Mouse (Mus musculus) mesoderm, embryonic 11.5 days (tissue): ENCODE results near the gene Naalad2.
"Not testable (repeated sequence)": the region's sequence is repeated elsewhere in the genome, so short reads cannot be mapped to it uniquely, and the experiment has no call there.

Source experiments
- DNase-seq: peaks from one replicate; pipeline ENCODE4 v3.0.0-alpha.2; 2012; ENCODE audit warnings: low read depth, low spot score

The Naalad2 gene

GRCm38 (mm10) chr9:18402895-18403294 lies at the start of gene Naalad2:
Gene Naalad2 (minus strand): TSS chr9:18402995.
- DNase-seq, result not testable (repeated sequence)

GRCm38 (mm10) chr9:18431687-18432086 lies 28.9 kb upstream of the Naalad2 start:
- DNase-seq, result no peak

GRCm38 (mm10) chr9:18430354-18430753 lies 27.6 kb upstream of the Naalad2 start, which contains the start of gene Mbd3l2:
Gene Mbd3l2 (plus strand): TSS chr9:18430654.
- no peak for DNase-seq

- DNase-seq, result not testable (repeated sequence)
Measured at GRCm38 (mm10) chr9:18412371-18412770, 9.6 kb upstream of the Naalad2 start.

GRCm38 (mm10) chr9:18404118-18404517 lies 1.3 kb upstream of the Naalad2 start, which contains the start of gene Ubtfl1:
Gene Ubtfl1 (plus strand): TSS chr9:18404418.
- DNase-seq, result no peak

- DNase-seq, result no peak
Measured at GRCm38 (mm10) chr9:18399629-18400028, 3.2 kb downstream of the Naalad2 start.

- DNase-seq, result no peak
Measured at GRCm38 (mm10) chr9:18385782-18386181, 17.0 kb downstream of the Naalad2 start.

- DNase-seq, result not testable (repeated sequence)
Measured at GRCm38 (mm10) chr9:18373026-18373425, 29.8 kb downstream of the Naalad2 start.

GRCm38 (mm10) chr9:18319990-18320389 lies 82.8 kb downstream of the Naalad2 start:
- no peak for DNase-seq

- DNase-seq, result no peak
Measured at GRCm38 (mm10) chr9:18298301-18298700, 104.5 kb downstream of the Naalad2 start.

- no peak for DNase-seq
Measured at GRCm38 (mm10) chr9:18293026-18293781, 109.6 kb downstream of the Naalad2 start.

GRCm38 (mm10) chr9:18292443-18292922 lies 110.3 kb downstream of the Naalad2 start:
- DNase-seq, result no peak

GRCm38 (mm10) chr9:18291571-18292429 lies 111.0 kb downstream of the Naalad2 start, which contains the start of gene Chordc1:
Gene Chordc1 (plus strand): TSS chr9:18292125.
- peak; percentile 98 for DNase-seq

GRCm38 (mm10) chr9:18278693-18279092 lies 124.1 kb downstream of the Naalad2 start:
- not testable (repeated sequence) for DNase-seq

- peak; percentile 42 for DNase-seq
Measured at GRCm38 (mm10) chr9:18277497-18277896, 125.3 kb downstream of the Naalad2 start.

- DNase-seq, result no peak
Measured at GRCm38 (mm10) chr9:18276844-18277243, 126.0 kb downstream of the Naalad2 start.

- DNase-seq, result no peak
Measured at GRCm38 (mm10) chr9:18275901-18276300, 126.9 kb downstream of the Naalad2 start.
